Mouse (Mus musculus) intestine, embryonic 14.5 days (tissue): ENCODE data around the gene Arf4. TPM values are rescaled to one million over a fixed set of nuclear protein-coding genes. Genes with fewer than 3 reads are reported as not detected.
A peak's percentile ranks its signal among the peaks of the same experiment; 100 is the strongest.

ENCODE experiments used
- ATAC-seq: fragments of 200-750 bp; cut with Nextera tagmentation; replicated peaks from 2 replicates; pipeline ENCODE4 v1.8.0; 2017; ENCODE audit warnings: low read depth, moderate number of reproducible peaks, moderate TSS enrichment, moderate library complexity; ENCODE audit not compliant: low FRiP score, low TSS enrichment
- DNase-seq: peaks from one replicate; pipeline ENCODE4 v3.0.0-alpha.2; 2018; ENCODE audit warnings: low spot score
- H3K27ac ChIP-seq: fragments of 300-500 bp; sonication (generic); 2 replicates; pipeline ENCODE4 v1.5.1; 2014; ENCODE audit warnings: low read depth, mild to moderate bottlenecking, control low read depth
- H3K27me3 ChIP-seq: fragments of 300-500 bp; sonication (generic); replicated peaks from 2 replicates; pipeline ENCODE4 v1.6.1; 2014; ENCODE audit warnings: low read length, control low read depth; ENCODE audit not compliant: control insufficient read depth, insufficient read depth
- H3K36me3 ChIP-seq: fragments of 300-500 bp; sonication (generic); 2 replicates; pipeline ENCODE4 v1.6.1; 2014; ENCODE audit warnings: low read length, control low read depth; ENCODE audit not compliant: control insufficient read depth, insufficient read depth
- H3K4me1 ChIP-seq: fragments of 300-500 bp; sonication (generic); replicated peaks from 2 replicates; pipeline ENCODE4 v1.6.1; 2014; ENCODE audit warnings: low read length, control low read depth, mixed read lengths; ENCODE audit not compliant: control insufficient read depth, insufficient read depth
- H3K4me2 ChIP-seq: fragments of 300-500 bp; sonication (generic); 2 replicates; pipeline ENCODE4 v1.6.1; 2014; ENCODE audit warnings: low read length
- H3K4me3 ChIP-seq: fragments of 300-500 bp; sonication (generic); 2 replicates; pipeline ENCODE4 v1.5.1; 2014; ENCODE audit warnings: low read depth, low read length, control low read depth, mixed read lengths
- H3K9ac ChIP-seq: fragments of 300-500 bp; sonication (generic); 2 replicates; pipeline ENCODE4 v1.6.1; 2014; ENCODE audit warnings: mild to moderate bottlenecking, low read length
- H3K9me3 ChIP-seq: fragments of 300-500 bp; sonication (generic); 2 replicates; pipeline ENCODE4 v1.6.1; 2016; ENCODE audit warnings: low read length, control low read depth; ENCODE audit not compliant: control insufficient read depth
- WGBS: fragments of 180-500 bp; shearing (Covaris S2); extraction: QIAGEN DNeasy Blood & Tissue Kit; methylation state at CpG from one replicate; pipeline ENCODE4 v1.1.7; 2014; 5-methylcytosine and 5-hydroxymethylcytosine counted together
- polyA plus RNA-seq: library from polyadenylated mRNA; unstranded; fragments of >200 nt; fragmentation: Nextera tagmentation; extraction: Ambion mirVana; gene quantifications from 2 replicates; pipeline ENCODE4 v1.2.1, GENCODE M21; 2014

The Arf4 gene
- polyA plus RNA-seq, 1 experiment from 2014 or later = 583 TPM

- Histone ChIP-seq H3K4me1 (peaks cover 7% of the 10 kb centered on the region), H3K9me3 (no peaks in the 10 kb centered on the region), H3K27me3 (no peaks in the 10 kb centered on the region), H3K4me3 (no peak overlapping the region), H3K36me3 (peaks cover 54% of the 10 kb centered on the region), H3K27ac (no peak overlapping the region), H3K4me2 (no peak overlapping the region), H3K9ac (no peak overlapping the region)
- ATAC-seq (no peak), DNase-seq (no peak)
- 88% methylated on average over 2 of the region's 2 CpGs for WGBS
Measured at GRCm38 (mm10) chr14:26647811-26648210, 9.9 kb downstream of the Arf4 start.

- DNase-seq (no peak), ATAC-seq (no peak)
- H3K4me2 ChIP-seq = no peak overlapping the region
- no peaks in the 10 kb centered on the region for H3K9me3 ChIP-seq
- peaks cover 91% of the 10 kb centered on the region for H3K36me3 ChIP-seq
- no peaks in the 10 kb centered on the region for H3K4me1 ChIP-seq
- no peak overlapping the region for H3K27ac ChIP-seq
- H3K4me3 ChIP-seq = no peak overlapping the region
- H3K9ac ChIP-seq = no peak overlapping the region
- H3K27me3 ChIP-seq = no peaks in the 10 kb centered on the region
Measured at GRCm38 (mm10) chr14:26651901-26652300, 14.0 kb downstream of the Arf4 start.

GRCm38 (mm10) chr14:26658178-26658577 lies 20.3 kb downstream of the Arf4 start:
- Histone ChIP-seq H3K27ac (no peak overlapping the region), H3K4me3 (no peak overlapping the region), H3K4me1 (no peaks in the 10 kb centered on the region), H3K9me3 (no peaks in the 10 kb centered on the region), H3K9ac (no peak overlapping the region), H3K27me3 (no peaks in the 10 kb centered on the region), H3K4me2 (no peak overlapping the region), H3K36me3 (peaks cover 66% of the 10 kb centered on the region)
- DNase-seq (no peak), ATAC-seq (no peak)

GRCm38 (mm10) chr14:26660233-26660632 lies 22.4 kb downstream of the Arf4 start:
- ATAC-seq (no peak), DNase-seq (no peak)
- Histone ChIP-seq H3K9me3 (no peaks in the 10 kb centered on the region), H3K4me1 (no peaks in the 10 kb centered on the region), H3K4me2 (no peak overlapping the region), H3K27ac (no peak overlapping the region), H3K4me3 (no peak overlapping the region), H3K27me3 (no peaks in the 10 kb centered on the region), H3K36me3 (peaks cover 61% of the 10 kb centered on the region), H3K9ac (no peak overlapping the region)
- 93% methylated on average over 1 of the region's 1 CpGs for WGBS

- WGBS = 64% methylated on average over 3 of the region's 3 CpGs
- Histone ChIP-seq H3K4me1 (peaks cover 4% of the 10 kb centered on the region; the same call in 1 of the 2 replicates), H3K4me2 (no peak overlapping the region), H3K4me3 (no peak overlapping the region), H3K9ac (no peak overlapping the region), H3K27ac (no peak overlapping the region), H3K36me3 (peaks cover 58% of the 10 kb centered on the region), H3K9me3 (no peaks in the 10 kb centered on the region), H3K27me3 (no peaks in the 10 kb centered on the region)
- ATAC-seq (no peak), DNase-seq (no peak)
Measured at GRCm38 (mm10) chr14:26662016-26662415, 24.1 kb downstream of the Arf4 start.

GRCm38 (mm10) chr14:26662488-26662887 lies 24.6 kb downstream of the Arf4 start:
- ATAC-seq = no peak
- Histone ChIP-seq H3K27ac (no peak overlapping the region), H3K36me3 (peaks cover 53% of the 10 kb centered on the region)

GRCm38 (mm10) chr14:26663851-26664250 lies 26.0 kb downstream of the Arf4 start:
- Histone ChIP-seq H3K4me3 (no peak overlapping the region), H3K4me1 (peaks cover 12% of the 10 kb centered on the region; the same call in 1 of the 2 replicates), H3K9ac (no peak overlapping the region), H3K4me2 (no peak overlapping the region), H3K36me3 (peaks cover 44% of the 10 kb centered on the region), H3K27ac (no peak overlapping the region), H3K9me3 (no peaks in the 10 kb centered on the region), H3K27me3 (no peaks in the 10 kb centered on the region)
- no peak for ATAC-seq
- DNase-seq = no peak
- WGBS = 92% methylated on average over 2 of the region's 2 CpGs

More at GRCm38 (mm10) chr14:26662488-26662887, 24.6 kb downstream of the Arf4 start:
- no peak for DNase-seq
- H3K4me2 ChIP-seq = no peak overlapping the region
- no peaks in the 10 kb centered on the region for H3K27me3 ChIP-seq
- 85% methylated on average over 2 of the region's 2 CpGs for WGBS
- H3K9ac ChIP-seq = no peak overlapping the region
- no peaks in the 10 kb centered on the region for H3K9me3 ChIP-seq
- no peak overlapping the region for H3K4me3 ChIP-seq
- H3K4me1 ChIP-seq = peaks cover 7% of the 10 kb centered on the region; the same call in 1 of the 2 replicates

GRCm38 (mm10) chr14:26667991-26668370 lies 30.1 kb downstream of the Arf4 start:
- peak overlapping the region; percentile 86 for H3K4me2 ChIP-seq
- peak overlapping the region; percentile 100 for H3K4me3 ChIP-seq
- H3K9ac ChIP-seq = peak overlapping the region; percentile 82
- H3K9me3 ChIP-seq = no peaks in the 10 kb centered on the region
- H3K27me3 ChIP-seq = no peaks in the 10 kb centered on the region
- H3K36me3 ChIP-seq = peaks cover 29% of the 10 kb centered on the region
- DNase-seq (no peak), ATAC-seq (no peak)
- H3K27ac ChIP-seq = no peak overlapping the region
- H3K4me1 ChIP-seq = peaks cover 12% of the 10 kb centered on the region; the same call in 1 of the 2 replicates
- WGBS = 8% methylated on average over 6 of the region's 6 CpGs
